Mouse (Mus musculus): ENCODE data around the gene Qars. TPM values are rescaled to one million over a fixed set of nuclear protein-coding genes. Genes with fewer than 3 reads are reported as not detected.

The Qars gene
- polyA plus RNA-seq, 1 experiment = 165 TPM

DNA sequence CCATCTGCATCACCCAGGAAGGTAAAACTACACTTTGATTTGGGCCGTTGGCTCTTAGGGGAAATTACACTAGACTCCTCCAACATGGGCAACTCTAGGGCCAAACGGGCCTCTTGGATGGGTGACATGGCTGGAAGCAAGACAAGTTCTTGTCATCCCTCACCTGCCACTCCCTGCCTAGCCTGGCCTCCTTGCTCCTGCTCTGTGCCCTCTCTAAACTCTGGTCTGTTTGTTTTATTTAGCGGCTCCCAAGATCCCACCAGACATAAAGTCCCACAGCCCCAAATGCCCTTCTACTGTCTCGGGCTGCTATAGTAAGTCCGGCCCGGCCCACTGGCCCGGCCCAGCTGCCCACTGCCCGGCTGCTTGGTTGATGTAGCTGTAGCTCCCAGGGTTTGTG lies 56.2 kb downstream of the Qars start:
- H3K4me1 ChIP-seq (ENCODE audit: control insufficient read depth, insufficient read depth, low read length) = peaks cover 19% of the 10 kb centered on the region

DNA sequence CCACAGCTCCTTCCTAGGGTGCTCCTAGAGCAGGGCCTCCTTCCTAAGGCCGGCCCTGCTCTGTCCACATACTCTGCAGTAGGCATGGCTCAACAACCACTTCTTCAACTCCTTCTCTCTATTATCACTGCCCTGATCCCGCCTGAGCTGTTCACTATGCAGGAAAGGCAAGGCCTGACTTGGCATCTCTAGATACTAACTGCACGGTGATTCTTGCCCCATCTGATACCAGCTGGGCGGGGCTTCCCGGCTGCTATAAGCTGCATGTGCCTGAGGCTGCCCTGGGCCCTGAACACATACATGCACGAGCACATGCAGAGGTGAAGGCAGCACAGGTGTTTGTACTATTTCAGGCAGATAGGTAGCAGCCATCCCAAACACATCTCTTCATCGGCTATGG lies 56.6 kb downstream of the Qars start:
- H3K4me3 ChIP-seq (ENCODE audit: insufficient read depth, low read length) = no peak overlapping the region
- TF ChIP-seq CTCF (IDR thresholded peaks at IDR 0.05; ENCODE audit: low read depth, low read length) = no peak
- no peak for TF ChIP-seq POLR2A (IDR thresholded peaks at IDR 0.05; ENCODE audit: borderline replicate concordance, low read depth, low read length)
- no peak overlapping the region for H3K27ac ChIP-seq (ENCODE audit: insufficient read depth, low read depth, low read length)
- H3K4me1 ChIP-seq (ENCODE audit: control insufficient read depth, insufficient read depth, low read length) = peaks cover 22% of the 10 kb centered on the region

More for the DNA sequence above, 56.2 kb downstream of the Qars start:
- Histone ChIP-seq H3K27ac (ENCODE audit: insufficient read depth, low read depth, low read length) (no peak overlapping the region), H3K4me3 (ENCODE audit: insufficient read depth, low read length) (no peak overlapping the region)
- TF ChIP-seq POLR2A (IDR thresholded peaks at IDR 0.05; ENCODE audit: borderline replicate concordance, low read depth, low read length) = no peak
- TF ChIP-seq CTCF (IDR thresholded peaks at IDR 0.05; ENCODE audit: low read depth, low read length) = no peak

Other genes starting within 250 kb of the Qars start
- 34.5 and 37.5 TPM in 2 replicates for gene Dag1, start 243.7 kb upstream of the Qars start, polyA plus RNA-seq (2012; ENCODE audit: insufficient read depth, insufficient read length, missing spikeins)
- 13.5 and 15.3 TPM in 2 replicates for gene Nicn1, start 217.3 kb upstream of the Qars start, polyA plus RNA-seq (2012; ENCODE audit: insufficient read depth, insufficient read length, missing spikeins)
- 4.5 and 6.5 TPM in 2 replicates for gene Amt, start 210.9 kb upstream of the Qars start, polyA plus RNA-seq (2012; ENCODE audit: insufficient read depth, insufficient read length, missing spikeins)
- 499 and 511 TPM in 2 replicates for gene Rhoa, start 201.6 kb upstream of the Qars start, polyA plus RNA-seq (2012; ENCODE audit: insufficient read depth, insufficient read length, missing spikeins)
- gene Tcta, start 201.5 kb upstream of the Qars start, polyA plus RNA-seq (2012; ENCODE audit: insufficient read depth, insufficient read length, missing spikeins) = 10.5 and 11.2 TPM in 2 replicates
- 531 and 533 TPM in 2 replicates for gene Gpx1, start 168.8 kb upstream of the Qars start, polyA plus RNA-seq (2012; ENCODE audit: insufficient read depth, insufficient read length, missing spikeins)
- 70.1 and 70.9 TPM in 2 replicates for gene Usp4, start 159.9 kb upstream of the Qars start, polyA plus RNA-seq (2012; ENCODE audit: insufficient read depth, insufficient read length, missing spikeins)
- gene 1700102P08Rik, start 114.9 kb upstream of the Qars start, polyA plus RNA-seq (2012; ENCODE audit: insufficient read depth, insufficient read length, missing spikeins) = not detected in 2 replicates
- not detected in 2 replicates for gene Ccdc36, start 79.2 kb upstream of the Qars start, polyA plus RNA-seq (2012; ENCODE audit: insufficient read depth, insufficient read length, missing spikeins)
- not detected in 2 replicates for gene BC048562, start 71.2 kb upstream of the Qars start, polyA plus RNA-seq (2012; ENCODE audit: insufficient read depth, insufficient read length, missing spikeins)
- 17.3 and 18.1 TPM in 2 replicates for gene Ccdc71, start 47.2 kb upstream of the Qars start, polyA plus RNA-seq (2012; ENCODE audit: insufficient read depth, insufficient read length, missing spikeins)
- 3.6 and 6.2 TPM in 2 replicates for gene Klhdc8b, start 46.1 kb upstream of the Qars start, polyA plus RNA-seq (2012; ENCODE audit: insufficient read depth, insufficient read length, missing spikeins)
- 2.7 and 3.4 TPM in 2 replicates for gene Lamb2, start 28.0 kb upstream of the Qars start, polyA plus RNA-seq (2012; ENCODE audit: insufficient read depth, insufficient read length, missing spikeins)
- gene Usp19, start 17.1 kb upstream of the Qars start, polyA plus RNA-seq (2012; ENCODE audit: insufficient read depth, insufficient read length, missing spikeins) = 86.8 and 87.1 TPM in 2 replicates
- gene Qrich1, start 9.1 kb downstream of the Qars start, polyA plus RNA-seq (2012; ENCODE audit: insufficient read depth, insufficient read length, missing spikeins) = 73.6 and 80.9 TPM in 2 replicates
- gene Impdh2, start 52.6 kb downstream of the Qars start, polyA plus RNA-seq (2012; ENCODE audit: insufficient read depth, insufficient read length, missing spikeins) = 44.2 and 59.9 TPM in 2 replicates
- 28.6 and 29.7 TPM in 2 replicates for gene Ndufaf3, start 59.7 kb downstream of the Qars start, polyA plus RNA-seq (2012; ENCODE audit: insufficient read depth, insufficient read length, missing spikeins)
- 44.7 and 52.7 TPM in 2 replicates for gene Dalrd3, start 62.2 kb downstream of the Qars start, polyA plus RNA-seq (2012; ENCODE audit: insufficient read depth, insufficient read length, missing spikeins)
- gene Wdr6, start 71.0 kb downstream of the Qars start, polyA plus RNA-seq (2012; ENCODE audit: insufficient read depth, insufficient read length, missing spikeins) = 8.0 and 8.5 TPM in 2 replicates
- gene P4htm, start 90.0 kb downstream of the Qars start, polyA plus RNA-seq (2012; ENCODE audit: insufficient read depth, insufficient read length, missing spikeins) = not detected in 2 replicates
- 38.4 and 43.1 TPM in 2 replicates for gene Arih2, start 141.7 kb downstream of the Qars start, polyA plus RNA-seq (2012; ENCODE audit: insufficient read depth, insufficient read length, missing spikeins)
- 28.5 and 29.9 TPM in 2 replicates for gene Slc25a20, start 154.4 kb downstream of the Qars start, polyA plus RNA-seq (2012; ENCODE audit: insufficient read depth, insufficient read length, missing spikeins)
- gene Prkar2a, start 181.6 kb downstream of the Qars start, polyA plus RNA-seq (2012; ENCODE audit: insufficient read depth, insufficient read length, missing spikeins) = 35.2 and 37.6 TPM in 2 replicates